Mouse (Mus musculus) activated CD4-positive, CD25-positive, alpha-beta regulatory T cell, adult 4 months (primary cell): ENCODE data around the gene Tnfrsf23. TPM values are rescaled to one million over a fixed set of nuclear protein-coding genes. Genes with fewer than 3 reads are reported as not detected.
"Not testable (repeated sequence)": the region's sequence is repeated elsewhere in the genome, so short reads cannot be mapped to it uniquely, and the experiment has no call there.

ENCODE experiments used
- ATAC-seq: one replicate; pipeline ENCODE4 v1.8.0; 2017
- polyA plus RNA-seq, 2 experiments: library from polyadenylated mRNA; unstranded; fragments of 100-300 nt; shearing (Covaris generic); gene quantifications; one replicate each; pipeline ENCODE4 v1.2.1; 2017

Gene Tnfrsf23
- polyA plus RNA-seq, 2 experiments from 2014 or later: 2.1 to 3.3 TPM

- ATAC-seq: no peak
Observed at GRCm38 (mm10) chr7:143681566-143681965, 4.1 kb downstream of the Tnfrsf23 start.

GRCm38 (mm10) chr7:143680836-143681235, 4.8 kb downstream of the Tnfrsf23 start:
- ATAC-seq: not testable (repeated sequence)

- not testable (repeated sequence) for ATAC-seq
Observed at GRCm38 (mm10) chr7:143679650-143680049, 6.0 kb downstream of the Tnfrsf23 start.

- no peak for ATAC-seq
Observed at GRCm38 (mm10) chr7:143666427-143667311, 19.0 kb downstream of the Tnfrsf23 start.

- no peak for ATAC-seq
Observed at GRCm38 (mm10) chr7:143663470-143663869, 22.2 kb downstream of the Tnfrsf23 start.

- no peak for ATAC-seq
Observed at GRCm38 (mm10) chr7:143660797-143661196, 24.9 kb downstream of the Tnfrsf23 start.

- not testable (repeated sequence) for ATAC-seq
Observed at GRCm38 (mm10) chr7:143649769-143650346, 35.8 kb downstream of the Tnfrsf23 start.

GRCm38 (mm10) chr7:143649034-143649768, 36.5 kb downstream of the Tnfrsf23 start, which contains the start of gene Tnfrsf22:
Gene Tnfrsf22, minus strand, starts transcription at chr7:143649661.
- ATAC-seq: peak; percentile 100

GRCm38 (mm10) chr7:143643949-143644348, 41.7 kb downstream of the Tnfrsf23 start:
- ATAC-seq: peak; percentile 57

- ATAC-seq: no peak
Observed at GRCm38 (mm10) chr7:143636674-143637073, 49.0 kb downstream of the Tnfrsf23 start.

GRCm38 (mm10) chr7:143631503-143631902, 54.2 kb downstream of the Tnfrsf23 start:
- no peak for ATAC-seq

GRCm38 (mm10) chr7:143629501-143629900, 56.2 kb downstream of the Tnfrsf23 start:
- peak; percentile 70 for ATAC-seq

- peak; percentile 40 for ATAC-seq
Observed at GRCm38 (mm10) chr7:143628540-143628939, 57.1 kb downstream of the Tnfrsf23 start, which contains the start of gene Tnfrsf26. Gene Tnfrsf26, minus strand, starts transcription at chr7:143628722.

GRCm38 (mm10) chr7:143627555-143628286, 58.0 kb downstream of the Tnfrsf23 start:
- ATAC-seq: peak; percentile 11

GRCm38 (mm10) chr7:143626178-143626577, 59.5 kb downstream of the Tnfrsf23 start:
- peak; percentile 17 for ATAC-seq

- ATAC-seq: peak; percentile 8
Observed at GRCm38 (mm10) chr7:143625151-143625550, 60.5 kb downstream of the Tnfrsf23 start.

- ATAC-seq: peak; percentile 2
Observed at GRCm38 (mm10) chr7:143624561-143624960, 61.1 kb downstream of the Tnfrsf23 start.

GRCm38 (mm10) chr7:143620951-143621350, 64.7 kb downstream of the Tnfrsf23 start:
- no peak for ATAC-seq
